Mouse (Mus musculus) heart, adult 2 months (tissue): ENCODE data around the gene Trpm5. TPM values are rescaled to one million over a fixed set of nuclear protein-coding genes. Genes with fewer than 3 reads are reported as not detected.

ENCODE experiments used
- DNase-seq, 2 experiments: peaks; one replicate each; pipeline ENCODE4 v3.0.0; 2021
- H3K27ac ChIP-seq: fragments of 200-600 bp; 2 replicates; pipeline ENCODE4 v1.8.1; 2022
- H3K27me3 ChIP-seq: fragments of 200-500 bp; 2 replicates; pipeline ENCODE4 v1.6.1; 2012; ENCODE audit warnings: mild to moderate bottlenecking, low read length, inconsistent platforms, mixed read lengths; ENCODE audit not compliant: control insufficient read depth, insufficient read depth
- H3K36me3 ChIP-seq: fragments of 200-500 bp; 2 replicates; pipeline ENCODE4 v1.6.1; 2012; ENCODE audit warnings: low read length, inconsistent platforms; ENCODE audit not compliant: control insufficient read depth, insufficient read depth
- H3K4me1 ChIP-seq: fragments of 200-500 bp; 2 replicates; pipeline ENCODE4 v1.6.1; 2011; ENCODE audit warnings: low read length; ENCODE audit not compliant: control insufficient read depth, insufficient read depth
- H3K4me3 ChIP-seq: fragments of 200-600 bp; 2 replicates; pipeline ENCODE4 v1.8.1; 2022
- H3K79me2 ChIP-seq: fragments of 200-500 bp; replicated peaks from 2 replicates; pipeline ENCODE4 v1.6.1; 2012; ENCODE audit warnings: mild to moderate bottlenecking, inconsistent platforms, low read length, moderate library complexity, mixed read lengths; ENCODE audit not compliant: control insufficient read depth, insufficient read depth
- H3K9ac ChIP-seq: fragments of 200-500 bp; 2 replicates; pipeline ENCODE4 v1.6.1; 2012; ENCODE audit warnings: low read depth, mild to moderate bottlenecking, control low read depth, inconsistent platforms, low read length, mixed read lengths
- CTCF ChIP-seq: fragments of 200-600 bp; IDR thresholded peaks from 2 replicates; pipeline ENCODE4 v1.8.1; 2022; ENCODE audit warnings: antibody characterized with exemption, mild to moderate bottlenecking, moderate library complexity
- EP300 ChIP-seq: fragments of 200-500 bp; IDR thresholded peaks from 2 replicates; pipeline ENCODE4 v1.6.1; 2011; ENCODE audit warnings: low read depth, low read length, control low read depth; ENCODE audit not compliant: insufficient read depth
- POLR2A ChIP-seq: fragments of 200-500 bp; IDR thresholded peaks from 2 replicates; pipeline ENCODE4 v1.6.1; 2011; ENCODE audit warnings: mild to moderate bottlenecking, low read depth, low read length, control low read depth; ENCODE audit not compliant: insufficient read depth
- WGBS: fragments of 180-500 bp; shearing (Covaris S2); methylation state at CpG from one replicate; pipeline ENCODE4 v1.1.7; 2018; 5-methylcytosine and 5-hydroxymethylcytosine counted together
- intact Hi-C: fragments of 180-260 bp; cut with DNase I; formaldehyde crosslinking; loops from one replicate; pipeline ENCODE4 v1.15.1; 2025
- polyA plus RNA-seq: library from polyadenylated mRNA; depleted of rRNA; stranded (reverse); fragments of >200 nt; gene quantifications from 2 replicates; pipeline ENCODE4 v1.2.3, GENCODE M21; 2012
- total RNA-seq, 2 experiments: library from RNA; stranded (reverse); gene quantifications; 2 replicates each; pipeline ENCODE4 v1.2.3; 2021

Trpm5 gene
- total and polyA plus RNA-seq, 3 experiments: 0.08 TPM; not detected in 2

DNA sequence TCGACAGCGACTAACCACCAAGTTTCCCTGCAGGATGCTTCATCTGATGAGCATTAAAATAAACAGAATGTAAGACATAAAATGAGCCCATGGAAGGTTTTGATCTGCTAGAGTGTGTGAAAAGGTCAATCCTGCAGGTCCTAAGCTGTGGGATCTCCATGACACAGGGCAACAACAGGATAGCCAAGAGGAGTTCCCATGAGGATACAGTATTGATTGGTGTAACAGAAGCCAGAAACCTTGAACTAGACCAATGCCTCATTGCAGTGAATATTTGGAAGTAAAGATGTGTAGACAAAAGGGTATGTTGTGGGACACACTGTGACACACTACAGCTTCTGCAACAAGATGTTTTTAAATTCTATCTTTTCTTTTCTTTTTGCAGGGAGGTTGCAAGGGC is 60.3 kb downstream of the Trpm5 start:
- intact Hi-C loops: loop anchor here (2.0 kb wide), 1 partner anchor 13 kb away; no protein-coding TSS in a partner anchor
- peaks cover 8% of the 10 kb centered on the region for H3K4me1 ChIP-seq
- H3K36me3 ChIP-seq: peaks cover 11% of the 10 kb centered on the region
- no peak overlapping the region for H3K9ac ChIP-seq
- peak overlapping the region; percentile 4; the same call in 1 of the 2 replicates for H3K27ac ChIP-seq
- no peaks in the 10 kb centered on the region for H3K79me2 ChIP-seq
- DNase-seq: no peak
- H3K27me3 ChIP-seq: no peaks in the 10 kb centered on the region
- WGBS: 86% methylated on average over 2 of the region's 2 CpGs
- H3K4me3 ChIP-seq: no peak overlapping the region
- TF ChIP-seq CTCF: no peak
- no peak for TF ChIP-seq EP300
- no peak for TF ChIP-seq POLR2A

DNA sequence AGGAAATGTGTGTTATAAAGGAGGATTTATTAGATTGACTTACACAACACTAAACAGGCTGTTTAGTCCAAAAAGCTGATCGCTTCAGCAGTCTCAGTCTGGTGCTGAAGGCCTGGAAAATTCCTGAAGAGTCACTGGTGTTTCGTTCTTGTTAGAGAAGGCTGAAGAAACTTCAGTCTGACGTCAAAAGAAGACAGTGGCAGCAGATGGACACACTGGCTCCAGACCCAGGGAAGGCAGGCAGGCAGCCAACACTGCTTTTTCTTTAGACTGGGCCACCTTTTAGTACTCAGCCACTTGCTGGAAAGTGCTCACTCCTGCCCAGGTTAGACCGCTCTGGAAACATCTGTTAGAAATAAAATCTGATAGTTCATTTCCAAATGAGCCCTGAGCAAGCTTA is 60.9 kb downstream of the Trpm5 start:
- 75% methylated on average over 4 of the region's 4 CpGs for WGBS
- no peak overlapping the region for H3K9ac ChIP-seq
- peak; percentile 49 to 55 for DNase-seq
- no peak overlapping the region for H3K4me3 ChIP-seq
- H3K27me3 ChIP-seq: no peaks in the 10 kb centered on the region
- intact Hi-C loops: no loop called here
- no peak for TF ChIP-seq CTCF
- TF ChIP-seq EP300: no peak
- TF ChIP-seq POLR2A: no peak
- H3K27ac ChIP-seq: peak overlapping the region; percentile 4; the same call in 1 of the 2 replicates
- peaks cover 11% of the 10 kb centered on the region for H3K36me3 ChIP-seq
- no peaks in the 10 kb centered on the region for H3K79me2 ChIP-seq
- H3K4me1 ChIP-seq: peaks cover 8% of the 10 kb centered on the region

DNA sequence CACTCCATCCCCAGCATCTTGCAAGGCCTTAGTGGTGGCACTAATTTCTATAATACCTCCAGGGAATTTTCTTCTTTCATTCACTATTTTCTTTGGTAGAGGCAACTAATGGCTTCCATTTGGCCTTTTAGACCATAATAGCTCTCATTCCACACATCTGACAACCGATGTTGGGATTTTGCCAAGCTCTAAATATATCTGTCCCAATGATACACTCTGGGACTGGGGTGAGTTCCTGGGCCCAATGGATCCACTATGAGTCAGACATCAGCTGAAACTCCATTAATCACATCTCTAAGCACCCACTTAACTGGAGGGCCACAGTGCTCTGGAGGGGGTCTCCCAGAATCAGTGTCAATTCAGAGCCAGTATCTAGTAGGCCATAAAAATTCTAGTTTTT is 62.6 kb downstream of the Trpm5 start:
- peak overlapping the region; percentile 62 for H3K27ac ChIP-seq
- peaks cover 8% of the 10 kb centered on the region for H3K4me1 ChIP-seq
- no peaks in the 10 kb centered on the region for H3K79me2 ChIP-seq
- H3K9ac ChIP-seq: no peak overlapping the region
- no peak for TF ChIP-seq CTCF
- no peak for TF ChIP-seq POLR2A
- no peak for TF ChIP-seq EP300
- peak in 1 of 2 experiments; percentile 20 for DNase-seq
- no peak overlapping the region for H3K4me3 ChIP-seq
- WGBS: 13% methylated on average over 1 of the region's 1 CpGs
- intact Hi-C loops: no loop called here
- H3K36me3 ChIP-seq: peaks cover 11% of the 10 kb centered on the region
- no peaks in the 10 kb centered on the region for H3K27me3 ChIP-seq

DNA sequence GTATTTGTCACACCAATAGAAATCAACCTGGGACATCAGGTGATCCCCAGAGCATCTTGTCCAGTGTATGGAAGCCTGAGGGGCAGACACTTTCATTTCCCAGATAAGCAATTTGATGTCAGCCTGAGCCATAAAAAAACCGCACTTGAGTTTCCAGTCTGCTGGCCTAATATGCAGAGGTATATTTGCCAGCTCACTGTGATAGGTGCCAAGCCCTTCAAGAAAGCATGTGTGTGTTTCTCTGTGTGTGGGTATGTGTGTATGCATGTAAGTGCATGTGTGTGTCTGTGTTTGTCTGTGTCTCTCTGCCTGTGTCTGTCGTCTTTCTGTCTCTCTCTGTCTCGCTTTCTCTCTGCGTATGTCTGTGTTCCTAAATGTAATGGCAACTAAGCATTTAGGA is 67.2 kb downstream of the Trpm5 start:
- Histone ChIP-seq H3K9ac (no peak overlapping the region), H3K4me3 (no peak overlapping the region), H3K36me3 (peaks cover 2% of the 10 kb centered on the region; the same call in 1 of the 2 replicates), H3K27me3 (no peaks in the 10 kb centered on the region), H3K79me2 (no peaks in the 10 kb centered on the region), H3K27ac (no peak overlapping the region), H3K4me1 (peaks cover 1% of the 10 kb centered on the region; the same call in 1 of the 2 replicates)
- DNase-seq: no peak
- TF ChIP-seq EP300 (no peak), POLR2A (no peak), CTCF (no peak)
- 85% methylated on average over 4 of the region's 4 CpGs for WGBS
- intact Hi-C loops: no loop called here

DNA sequence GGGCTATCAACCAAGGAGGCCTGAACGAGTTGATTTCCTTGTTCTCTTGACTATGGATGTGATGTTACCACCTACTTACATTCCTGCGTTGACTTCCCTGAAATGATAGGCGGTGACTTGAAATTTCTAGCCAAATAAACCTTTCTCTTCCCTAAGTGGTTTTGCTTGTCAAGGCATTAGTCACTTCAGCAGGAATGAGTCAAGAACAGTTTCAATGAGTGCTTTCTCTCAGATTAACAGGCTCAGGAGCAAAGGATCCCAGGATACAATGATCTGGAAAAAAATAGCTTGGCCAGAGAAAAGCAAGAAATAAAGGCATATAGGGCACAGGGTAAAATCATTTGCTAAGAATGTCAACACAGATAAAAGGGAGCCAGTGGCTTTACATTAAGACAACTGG is 68.9 kb downstream of the Trpm5 start:
- no peak overlapping the region for H3K9ac ChIP-seq
- 83% methylated on average over 3 of the region's 3 CpGs for WGBS
- no peaks in the 10 kb centered on the region for H3K36me3 ChIP-seq
- intact Hi-C loops: no loop called here
- no peaks in the 10 kb centered on the region for H3K79me2 ChIP-seq
- no peaks in the 10 kb centered on the region for H3K4me1 ChIP-seq
- no peak overlapping the region for H3K4me3 ChIP-seq
- DNase-seq: no peak
- H3K27ac ChIP-seq: no peak overlapping the region
- TF ChIP-seq EP300 (no peak), POLR2A (no peak), CTCF (no peak)
- no peaks in the 10 kb centered on the region for H3K27me3 ChIP-seq

DNA sequence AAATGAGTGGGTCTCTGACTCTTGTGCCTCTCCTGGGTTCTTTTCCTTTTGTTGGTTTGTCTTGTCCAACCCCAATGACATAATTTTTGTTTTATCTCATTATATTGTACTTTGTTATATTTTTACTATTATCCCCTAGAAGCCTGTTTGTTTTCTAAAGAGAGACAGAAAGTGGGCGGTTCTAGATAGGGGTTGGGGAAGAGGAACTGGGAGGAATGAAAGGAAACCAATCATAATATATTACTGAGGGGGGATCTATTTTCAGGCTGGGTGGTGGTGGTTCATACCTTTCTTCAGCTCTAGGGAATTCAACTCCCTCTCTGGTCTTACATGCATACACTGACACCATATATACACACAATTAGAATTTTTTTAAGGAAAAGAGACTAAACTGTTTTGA is 70.1 kb downstream of the Trpm5 start:
- intact Hi-C loops: no loop called here
- Histone ChIP-seq H3K79me2 (no peaks in the 10 kb centered on the region), H3K27me3 (no peaks in the 10 kb centered on the region), H3K9ac (no peak overlapping the region), H3K4me1 (no peaks in the 10 kb centered on the region), H3K27ac (no peak overlapping the region), H3K36me3 (no peaks in the 10 kb centered on the region), H3K4me3 (no peak overlapping the region)
- TF ChIP-seq CTCF (no peak), EP300 (no peak), POLR2A (no peak)
- no peak for DNase-seq
- WGBS: 82% methylated on average over 1 of the region's 1 CpGs
